Mouse (Mus musculus) heart, postnatal 0 days (tissue): ENCODE data around the gene Swsap1.

ENCODE experiments used
- CTCF ChIP-seq: IDR thresholded peaks from 2 replicates; pipeline ENCODE4 v1.5.1; 2016; ENCODE audit warnings: antibody characterized with exemption, control low read depth, low read depth
- EP300 ChIP-seq: IDR thresholded peaks from 2 replicates; pipeline ENCODE4 v1.6.1; 2016; ENCODE audit warnings: antibody characterized with exemption, low read depth

- TF ChIP-seq CTCF (no peak), EP300 (no peak)
Observed at GRCm38 (mm10) chr9:21926784-21927183, 28.8 kb upstream of the Swsap1 start.
